Mouse (Mus musculus) thymus, postnatal 36 days (tissue): ENCODE measurements around the gene Zfp108.
"Not testable (repeated sequence)": the region's sequence is repeated elsewhere in the genome, so short reads cannot be mapped to it uniquely, and the experiment has no call there.

Experiments
- DNase-seq, 2 experiments: peaks; one replicate each; pipeline ENCODE4 v3.0.0; 2022; ENCODE audit warnings: mixed read lengths in 2 of 2

Zfp108 gene

GRCm38 (mm10) chr7:24254633-24255474 lies at the start of gene Zfp108:
TSS of gene Zfp108 (plus strand) at chr7:24254794.
- DNase-seq = peak; percentile 41 to 50

GRCm38 (mm10) chr7:24207488-24208261 lies 46.9 kb upstream of the Zfp108 start:
- no peak for DNase-seq

- no peak for DNase-seq
Measured at GRCm38 (mm10) chr7:24208282-24208886, 46.2 kb upstream of the Zfp108 start.

- no peak for DNase-seq
Measured at GRCm38 (mm10) chr7:24210296-24210695, 44.3 kb upstream of the Zfp108 start.

GRCm38 (mm10) chr7:24211343-24211742 lies 43.3 kb upstream of the Zfp108 start, which contains the start of gene Zfp111:
TSS of gene Zfp111 (minus strand) at chr7:24211443.
- DNase-seq = no peak

- peak; percentile 57 to 62 for DNase-seq
Measured at GRCm38 (mm10) chr7:24237040-24237791, 17.4 kb upstream of the Zfp108 start, which contains the start of gene Zfp109. TSS of gene Zfp109 (minus strand) at chr7:24237560.

GRCm38 (mm10) chr7:24253779-24254615 lies 597 bp upstream of the Zfp108 start:
- DNase-seq = no peak

- DNase-seq = no peak
Measured at GRCm38 (mm10) chr7:24259306-24259999, 4.9 kb downstream of the Zfp108 start.

GRCm38 (mm10) chr7:24260000-24260312 lies 5.4 kb downstream of the Zfp108 start:
- no peak for DNase-seq

- peak; percentile 21 to 46 for DNase-seq
Measured at GRCm38 (mm10) chr7:24268176-24269155, 13.9 kb downstream of the Zfp108 start.

- no peak for DNase-seq
Measured at GRCm38 (mm10) chr7:24269256-24269655, 14.7 kb downstream of the Zfp108 start.

GRCm38 (mm10) chr7:24269667-24270287 lies 15.2 kb downstream of the Zfp108 start:
- no peak for DNase-seq

- peak; percentile 67 to 78 for DNase-seq
Measured at GRCm38 (mm10) chr7:24270288-24270672, 15.7 kb downstream of the Zfp108 start, which contains the start of gene Zfp93. TSS of gene Zfp93 (plus strand) at chr7:24270420.

- DNase-seq = no peak
Measured at GRCm38 (mm10) chr7:24271191-24271590, 16.6 kb downstream of the Zfp108 start.

- DNase-seq = no peak
Measured at GRCm38 (mm10) chr7:24274456-24274855, 19.9 kb downstream of the Zfp108 start.

- not testable (repeated sequence) for DNase-seq
Measured at GRCm38 (mm10) chr7:24278771-24279170, 24.2 kb downstream of the Zfp108 start.

- DNase-seq = no peak
Measured at GRCm38 (mm10) chr7:24280031-24280857, 25.6 kb downstream of the Zfp108 start.

- no peak for DNase-seq
Measured at GRCm38 (mm10) chr7:24280858-24281145, 26.2 kb downstream of the Zfp108 start.

GRCm38 (mm10) chr7:24286090-24286489 lies 31.5 kb downstream of the Zfp108 start:
- no peak for DNase-seq
